Mouse (Mus musculus) forebrain, embryonic 16.5 days (tissue): ENCODE measurements around the gene Mia3. TPM values are rescaled to one million over a fixed set of nuclear protein-coding genes. Genes with fewer than 3 reads are reported as not detected.
A peak's percentile ranks its signal among the peaks of the same experiment; 100 is the strongest.
"Not testable (repeated sequence)": the region's sequence is repeated elsewhere in the genome, so short reads cannot be mapped to it uniquely, and the experiment has no call there.

Source experiments
- ATAC-seq: fragments of 200-750 bp; cut with Nextera tagmentation; 2 replicates; pipeline ENCODE4 v1.8.0; 2017; ENCODE audit warnings: mild to moderate bottlenecking, moderate library complexity
- H3K27ac ChIP-seq: fragments of 300-500 bp; sonication (generic); 2 replicates; pipeline ENCODE4 v1.5.1; 2014; ENCODE audit warnings: low read length, control low read depth
- H3K27me3 ChIP-seq: fragments of 300-500 bp; sonication (generic); replicated peaks from 2 replicates; pipeline ENCODE4 v1.6.1; 2014; ENCODE audit warnings: low read length; ENCODE audit not compliant: control insufficient read depth, insufficient read depth
- H3K36me3 ChIP-seq: fragments of 300-500 bp; sonication (generic); 2 replicates; pipeline ENCODE4 v1.6.1; 2014; ENCODE audit not compliant: control insufficient read depth, insufficient read depth
- H3K4me1 ChIP-seq: fragments of 300-500 bp; sonication (generic); replicated peaks from 2 replicates; pipeline ENCODE4 v1.6.1; 2014; ENCODE audit warnings: low read length; ENCODE audit not compliant: control insufficient read depth, insufficient read depth
- H3K4me2 ChIP-seq: fragments of 300-500 bp; sonication (generic); 2 replicates; pipeline ENCODE4 v1.6.1; 2014; ENCODE audit warnings: mild to moderate bottlenecking, low read length, control low read depth
- H3K4me3 ChIP-seq: fragments of 300-500 bp; sonication (generic); replicated peaks from 2 replicates; pipeline ENCODE4 v1.5.1; 2014; ENCODE audit warnings: mild to moderate bottlenecking, low read length, control low read depth
- H3K9ac ChIP-seq: fragments of 300-500 bp; sonication (generic); replicated peaks from 2 replicates; pipeline ENCODE4 v1.6.1; 2014; ENCODE audit warnings: low read depth, low read length, control low read depth
- H3K9me3 ChIP-seq: fragments of 300-500 bp; sonication (generic); 2 replicates; pipeline ENCODE4 v1.6.1; 2016; ENCODE audit warnings: low read length; ENCODE audit not compliant: control insufficient read depth
- WGBS: fragments of 180-500 bp; shearing (Covaris S2); extraction: QIAGEN DNeasy Blood & Tissue Kit; methylation state at CpG from one replicate; pipeline ENCODE4 v1.1.7; 2014; 5-methylcytosine and 5-hydroxymethylcytosine counted together
- polyA plus RNA-seq: library from polyadenylated mRNA; unstranded; fragments of >200 nt; fragmentation: Nextera tagmentation; extraction: Ambion mirVana; gene quantifications from 2 replicates; pipeline ENCODE4 v1.2.1, GENCODE M21; 2015

Mia3 gene
- polyA plus RNA-seq: 105 and 108 TPM in 2 replicates

GRCm38 (mm10) chr1:183369427-183370014 is at the start of gene Mia3:
Gene Mia3, minus strand, starts transcription at chr1:183369553.
- peak; percentile 98 for ATAC-seq
- peak within 1 kb of the TSS; percentile 84 for H3K9ac ChIP-seq
- peaks cover 17% of the 10 kb centered on the region for H3K4me1 ChIP-seq
- H3K36me3 ChIP-seq: no peaks in the 10 kb centered on the region
- no peaks in the 10 kb centered on the region for H3K27me3 ChIP-seq
- peak within 1 kb of the TSS; percentile 86 for H3K4me3 ChIP-seq
- H3K4me2 ChIP-seq: peak within 1 kb of the TSS; percentile 98
- WGBS: under 1% methylated on average over 45 of the region's 51 CpGs
- H3K9me3 ChIP-seq: no peaks in the 10 kb centered on the region
- H3K27ac ChIP-seq: peak within 1 kb of the TSS; percentile 72

- H3K4me1 ChIP-seq: no peaks in the 10 kb centered on the region
- H3K27me3 ChIP-seq: no peaks in the 10 kb centered on the region
- H3K36me3 ChIP-seq: no peaks in the 10 kb centered on the region
- H3K9me3 ChIP-seq: no peaks in the 10 kb centered on the region
- WGBS: 82% methylated on average over 12 of the region's 12 CpGs
- H3K9ac ChIP-seq: no peak within 1 kb of the TSS
- no peak within 1 kb of the TSS for H3K4me3 ChIP-seq
- H3K4me2 ChIP-seq: no peak within 1 kb of the TSS
- no peak for ATAC-seq
- H3K27ac ChIP-seq: no peak within 1 kb of the TSS
These were observed 48.5 kb upstream of the Mia3 start, which contains the start of gene Hhipl2 for GRCm38 (mm10) chr1:183417873-183418272. Gene Hhipl2, plus strand, starts transcription at chr1:183418215.

GRCm38 (mm10) chr1:183414081-183414727 is 44.9 kb upstream of the Mia3 start:
- no peak overlapping the region for H3K4me2 ChIP-seq
- H3K27ac ChIP-seq: no peak overlapping the region
- no peaks in the 10 kb centered on the region for H3K9me3 ChIP-seq
- no peak overlapping the region for H3K4me3 ChIP-seq
- no peaks in the 10 kb centered on the region for H3K27me3 ChIP-seq
- 91% methylated on average over 15 of the region's 15 CpGs for WGBS
- H3K36me3 ChIP-seq: peaks cover 18% of the 10 kb centered on the region
- no peak for ATAC-seq
- H3K4me1 ChIP-seq: no peaks in the 10 kb centered on the region
- H3K9ac ChIP-seq: no peak overlapping the region

GRCm38 (mm10) chr1:183403396-183403795 is 34.0 kb upstream of the Mia3 start:
- Histone ChIP-seq H3K27ac (no peak overlapping the region), H3K4me1 (no peaks in the 10 kb centered on the region), H3K4me2 (no peak overlapping the region), H3K9me3 (no peaks in the 10 kb centered on the region), H3K27me3 (no peaks in the 10 kb centered on the region), H3K4me3 (no peak overlapping the region), H3K36me3 (peaks cover 39% of the 10 kb centered on the region), H3K9ac (no peak overlapping the region)
- no peak for ATAC-seq
- 98% methylated on average over 3 of the region's 3 CpGs for WGBS

GRCm38 (mm10) chr1:183388426-183389406 is 19.4 kb upstream of the Mia3 start, which contains the start of gene Taf1a:
Gene Taf1a, plus strand, starts transcription at chr1:183388981.
- H3K9me3 ChIP-seq: no peaks in the 10 kb centered on the region
- 5% methylated on average over 44 of the region's 44 CpGs for WGBS

GRCm38 (mm10) chr1:183387421-183387820 is 18.1 kb upstream of the Mia3 start:
- H3K4me3 ChIP-seq, H3K36me3 ChIP-seq, H3K9ac ChIP-seq, H3K4me2 ChIP-seq, ATAC-seq, H3K27ac ChIP-seq, H3K9me3 ChIP-seq: not testable (repeated sequence)
- Histone ChIP-seq H3K4me1 (peaks cover 13% of the 10 kb centered on the region), H3K27me3 (peaks cover 13% of the 10 kb centered on the region)
- WGBS: 93% methylated on average over 3 of the region's 3 CpGs

More at GRCm38 (mm10) chr1:183388426-183389406, 19.4 kb upstream of the Mia3 start, which contains the start of gene Taf1a:
- Histone ChIP-seq H3K4me1 (peaks cover 13% of the 10 kb centered on the region), H3K4me2 (peak within 1 kb of the TSS; percentile 84), H3K27ac (peak within 1 kb of the TSS; percentile 80), H3K9ac (peak within 1 kb of the TSS; percentile 46), H3K27me3 (peaks cover 10% of the 10 kb centered on the region), H3K36me3 (no peaks in the 10 kb centered on the region), H3K4me3 (peak within 1 kb of the TSS; percentile 68)
- peak; percentile 100 for ATAC-seq

- Histone ChIP-seq H3K4me1 (no peaks in the 10 kb centered on the region), H3K4me3 (no peak overlapping the region), H3K4me2 (no peak overlapping the region), H3K36me3 (no peaks in the 10 kb centered on the region), H3K27me3 (peaks cover 13% of the 10 kb centered on the region), H3K27ac (no peak overlapping the region), H3K9ac (no peak overlapping the region), H3K9me3 (no peaks in the 10 kb centered on the region)
- ATAC-seq: no peak
- 89% methylated on average over 2 of the region's 2 CpGs for WGBS
These were observed 13.3 kb upstream of the Mia3 start for GRCm38 (mm10) chr1:183382621-183383020.

GRCm38 (mm10) chr1:183381816-183382215 is 12.5 kb upstream of the Mia3 start:
- H3K4me3 ChIP-seq: no peak overlapping the region
- no peak overlapping the region for H3K4me2 ChIP-seq
- H3K27me3 ChIP-seq: peaks cover 13% of the 10 kb centered on the region
- ATAC-seq: no peak
- H3K4me1 ChIP-seq: no peaks in the 10 kb centered on the region
- no peaks in the 10 kb centered on the region for H3K36me3 ChIP-seq
- H3K27ac ChIP-seq: no peak overlapping the region
- H3K9me3 ChIP-seq: no peaks in the 10 kb centered on the region
- 89% methylated on average over 5 of the region's 5 CpGs for WGBS
- H3K9ac ChIP-seq: no peak overlapping the region

GRCm38 (mm10) chr1:183379376-183379775 is 10.0 kb upstream of the Mia3 start:
- not testable (repeated sequence) for H3K9me3 ChIP-seq, H3K9ac ChIP-seq, H3K27ac ChIP-seq, H3K36me3 ChIP-seq, H3K4me2 ChIP-seq, H3K4me1 ChIP-seq, ATAC-seq, H3K4me3 ChIP-seq, H3K27me3 ChIP-seq
- WGBS: 80% methylated on average over 3 of the region's 3 CpGs
